Mouse (Mus musculus): ENCODE data around the gene Nanos2. TPM values are rescaled to one million over a fixed set of nuclear protein-coding genes. Genes with fewer than 3 reads are reported as not detected.
A peak's percentile ranks its signal among the peaks of the same experiment; 100 is the strongest.

Nanos2 gene
- total RNA-seq (2021) = not detected
- long read RNA-seq, experiment 1 = 0 reads
- long read RNA-seq, experiment 2 = 0 reads

DNA sequence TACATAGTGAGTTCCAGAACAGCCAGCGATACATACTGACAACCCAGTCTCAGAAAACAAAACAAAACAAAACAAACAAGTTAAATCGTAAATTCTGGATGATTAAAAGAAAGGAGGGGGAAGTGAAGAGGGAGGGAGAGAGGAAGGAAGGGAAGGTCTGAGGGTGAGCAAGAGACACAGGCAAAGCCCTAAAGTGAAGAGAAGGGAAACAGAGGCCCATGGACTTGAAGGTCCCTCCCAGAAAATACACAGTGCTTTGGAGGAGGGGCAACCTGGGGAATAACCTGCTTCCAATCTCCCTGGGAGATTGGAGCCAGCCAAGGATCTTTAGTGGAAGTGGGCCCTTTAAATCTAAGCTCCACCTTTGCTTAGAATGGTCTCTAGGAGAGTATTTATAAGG, at the start of gene Nanos2:
Gene Nanos2, plus strand, starts transcription at position 301 of the 400 bp plus-strand sequence.
- intact Hi-C loops (cut with DNase I; ENCODE audit: low total_unique reads) = loop anchor here (10.0 kb wide), 1 partner anchor 72 kb away; the partner anchor contains the start of gene Ccdc61
- no peak for DNase-seq

GRCm38 (mm10) chr7:18942376-18942775, 44.8 kb upstream of the Nanos2 start:
- intact Hi-C loops (cut with DNase I; ENCODE audit: low total_unique reads) = no loop called here
- DNase-seq = no peak

GRCm38 (mm10) chr7:18942815-18943214, 44.4 kb upstream of the Nanos2 start:
- DNase-seq = no peak
- intact Hi-C loops (cut with DNase I; ENCODE audit: low total_unique reads) = no loop called here

- intact Hi-C loops (cut with DNase I; ENCODE audit: low total_unique reads) = no loop called here
- DNase-seq = no peak
Measured at GRCm38 (mm10) chr7:18948151-18948550, 39.0 kb upstream of the Nanos2 start.

DNA sequence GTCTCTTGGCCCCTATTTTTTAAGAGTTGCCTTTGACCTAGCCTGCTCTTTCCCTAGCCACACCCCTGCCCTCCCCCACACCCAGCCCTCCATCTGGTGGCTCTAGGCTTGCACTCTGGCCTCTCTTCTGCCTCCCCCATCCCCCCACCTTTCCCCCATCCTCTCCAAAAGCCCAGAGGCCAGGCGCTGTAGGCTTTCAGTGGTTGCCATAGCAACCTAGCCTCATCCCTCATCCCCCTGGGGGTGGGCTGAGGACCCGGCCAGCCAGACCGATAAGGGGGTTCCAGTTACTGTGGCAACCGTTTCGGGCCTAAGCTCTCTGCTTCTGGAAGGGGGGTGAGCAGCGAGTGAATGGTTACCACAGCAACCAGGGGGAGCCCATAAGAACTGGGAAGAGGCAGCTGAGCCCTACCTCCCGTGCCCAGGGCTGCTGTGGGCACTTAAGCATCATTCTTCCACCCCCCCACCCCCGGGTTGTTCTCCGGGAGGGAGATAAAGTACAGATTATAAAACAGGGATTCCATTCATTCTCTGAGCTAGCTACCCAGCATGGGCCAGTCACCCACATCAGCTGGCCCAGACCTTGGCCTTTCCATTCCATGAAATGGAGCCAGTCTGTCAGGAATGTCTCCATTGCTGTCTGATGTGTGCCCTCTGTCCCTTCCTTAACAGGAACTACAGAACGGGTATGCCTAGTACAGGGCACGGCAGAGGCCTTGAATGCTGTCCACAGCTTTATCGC, 37.2 kb upstream of the Nanos2 start:
- intact Hi-C loops (cut with DNase I; ENCODE audit: low total_unique reads) = no loop called here
- no peak for DNase-seq

DNA sequence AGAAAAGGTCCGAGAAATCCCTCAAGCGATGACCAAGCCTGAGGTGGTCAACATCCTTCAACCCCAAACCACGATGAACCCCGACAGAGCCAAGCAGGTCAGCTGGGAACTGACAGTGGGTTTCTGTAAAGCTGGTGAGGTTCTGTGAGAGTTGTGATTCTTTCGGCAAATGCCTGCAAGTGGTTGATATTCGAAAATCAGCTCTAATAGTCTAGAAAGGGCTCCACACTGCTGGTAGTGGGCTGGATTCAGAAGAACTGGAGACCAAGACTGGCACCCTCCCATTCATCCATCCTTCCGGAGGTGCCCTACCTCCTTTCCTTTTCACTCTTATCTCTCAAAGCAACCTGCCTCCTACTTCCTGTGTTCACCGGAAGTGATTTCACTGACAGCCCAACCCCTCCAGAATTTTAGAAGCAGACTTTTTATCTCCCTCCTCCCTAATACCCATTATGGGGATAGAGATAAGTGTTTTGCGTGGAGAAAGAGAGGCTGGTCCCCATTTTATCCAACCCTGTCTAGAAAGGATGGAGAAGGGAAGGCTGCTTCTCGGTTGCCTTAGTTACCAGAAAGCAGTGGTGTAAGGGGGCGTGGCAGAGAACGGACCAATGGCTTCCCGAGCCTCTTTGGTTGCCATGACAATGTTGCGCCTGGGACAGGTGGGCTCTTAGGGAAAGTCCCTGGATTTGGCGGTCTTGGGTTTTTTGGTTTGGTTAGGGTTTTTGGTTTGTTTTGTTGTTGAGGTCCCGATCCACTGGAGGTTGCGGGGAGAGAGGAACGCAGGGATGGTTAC, 36.5 kb upstream of the Nanos2 start:
- no peak for DNase-seq
- intact Hi-C loops (cut with DNase I; ENCODE audit: low total_unique reads) = no loop called here

GRCm38 (mm10) chr7:18951397-18951796, 35.8 kb upstream of the Nanos2 start:
- DNase-seq = peak; percentile 35
- intact Hi-C loops (cut with DNase I; ENCODE audit: low total_unique reads) = no loop called here

DNA sequence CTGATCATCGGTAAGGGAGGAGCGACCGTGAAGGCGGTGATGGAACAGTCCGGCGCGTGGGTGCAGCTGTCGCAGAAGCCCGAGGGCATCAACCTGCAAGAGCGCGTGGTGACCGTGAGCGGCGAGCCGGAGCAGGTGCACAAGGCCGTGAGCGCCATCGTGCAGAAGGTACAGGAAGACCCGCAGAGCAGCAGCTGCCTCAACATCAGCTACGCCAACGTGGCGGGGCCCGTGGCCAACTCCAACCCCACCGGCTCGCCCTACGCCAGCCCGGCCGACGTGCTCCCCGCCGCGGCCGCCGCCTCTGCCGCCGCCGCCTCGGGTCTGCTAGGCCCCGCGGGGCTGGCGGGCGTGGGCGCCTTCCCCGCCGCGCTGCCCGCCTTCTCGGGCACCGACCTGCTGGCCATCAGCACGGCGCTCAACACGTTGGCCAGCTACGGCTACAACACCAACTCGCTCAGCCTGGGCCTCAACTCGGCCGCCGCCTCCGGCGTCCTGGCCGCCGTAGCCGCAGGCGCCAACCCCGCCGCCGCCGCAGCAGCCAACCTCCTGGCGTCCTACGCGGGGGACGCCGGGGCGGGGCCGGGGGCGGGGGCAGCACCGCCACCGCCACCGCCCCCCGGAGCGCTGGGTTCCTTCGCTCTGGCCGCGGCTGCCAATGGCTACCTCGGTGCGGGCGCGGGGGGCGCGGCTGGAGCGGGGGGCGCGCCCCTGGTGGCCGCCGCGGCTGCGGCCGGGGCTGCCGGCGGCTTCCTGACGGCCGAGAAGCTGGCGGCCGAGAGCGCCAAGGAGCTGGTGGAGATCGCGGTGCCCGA, 29.4 kb upstream of the Nanos2 start:
- intact Hi-C loops (cut with DNase I; ENCODE audit: low total_unique reads) = no loop called here
- peak; percentile 53 for DNase-seq

DNA sequence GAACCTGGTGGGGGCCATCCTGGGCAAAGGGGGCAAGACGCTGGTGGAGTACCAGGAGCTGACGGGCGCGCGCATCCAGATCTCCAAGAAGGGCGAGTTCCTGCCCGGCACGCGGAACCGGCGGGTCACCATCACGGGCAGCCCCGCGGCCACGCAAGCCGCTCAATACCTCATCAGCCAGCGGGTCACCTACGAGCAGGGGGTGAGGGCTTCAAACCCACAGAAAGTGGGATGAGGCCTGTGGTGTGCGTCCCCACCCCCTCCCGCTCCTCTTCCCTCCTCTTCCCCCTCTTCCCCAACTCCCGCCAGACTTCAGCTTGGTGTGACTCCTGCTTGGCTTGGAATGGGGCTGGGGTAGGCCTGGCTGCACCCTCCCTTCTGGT, 28.8 kb upstream of the Nanos2 start:
- intact Hi-C loops (cut with DNase I; ENCODE audit: low total_unique reads) = no loop called here
- DNase-seq = no peak

GRCm38 (mm10) chr7:18959446-18959845, 27.8 kb upstream of the Nanos2 start:
- DNase-seq = no peak
- intact Hi-C loops (cut with DNase I; ENCODE audit: low total_unique reads) = no loop called here

DNA sequence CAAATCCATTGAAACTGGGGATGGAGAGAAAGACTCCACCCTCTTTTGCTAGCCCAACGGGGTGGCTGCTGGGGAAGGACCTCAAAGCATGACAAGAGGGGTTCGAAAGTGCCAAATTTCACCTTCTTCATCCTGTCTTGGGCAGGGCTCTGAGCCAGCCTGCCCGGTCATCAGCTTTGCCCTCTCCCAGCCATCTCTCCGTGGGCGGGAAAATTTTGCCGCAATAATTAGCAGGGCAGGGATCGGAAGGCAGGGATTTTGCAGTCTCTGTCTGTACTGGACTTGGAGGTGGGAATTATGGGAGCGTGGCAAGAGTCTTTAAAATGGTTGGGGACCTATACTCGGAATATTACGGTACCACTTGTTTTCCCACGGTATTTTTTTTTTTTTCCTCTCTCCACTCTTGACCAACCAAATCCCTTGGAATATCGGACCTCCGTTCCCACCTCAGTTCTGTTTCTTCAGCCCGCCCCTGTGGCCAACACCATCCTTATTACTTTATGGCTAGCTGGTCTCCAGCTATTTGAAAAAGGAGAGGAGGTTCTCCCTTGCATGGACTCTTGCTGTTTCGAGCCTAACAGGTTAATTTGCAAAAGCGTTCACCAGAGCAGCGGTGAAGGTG, 24.9 kb upstream of the Nanos2 start:
- no peak for DNase-seq
- intact Hi-C loops (cut with DNase I; ENCODE audit: low total_unique reads) = no loop called here

GRCm38 (mm10) chr7:18962795-18963194, 24.4 kb upstream of the Nanos2 start:
- no peak for DNase-seq
- intact Hi-C loops (cut with DNase I; ENCODE audit: low total_unique reads) = no loop called here

GRCm38 (mm10) chr7:18963294-18963843, 23.8 kb upstream of the Nanos2 start:
- intact Hi-C loops (cut with DNase I; ENCODE audit: low total_unique reads) = no loop called here

DNA sequence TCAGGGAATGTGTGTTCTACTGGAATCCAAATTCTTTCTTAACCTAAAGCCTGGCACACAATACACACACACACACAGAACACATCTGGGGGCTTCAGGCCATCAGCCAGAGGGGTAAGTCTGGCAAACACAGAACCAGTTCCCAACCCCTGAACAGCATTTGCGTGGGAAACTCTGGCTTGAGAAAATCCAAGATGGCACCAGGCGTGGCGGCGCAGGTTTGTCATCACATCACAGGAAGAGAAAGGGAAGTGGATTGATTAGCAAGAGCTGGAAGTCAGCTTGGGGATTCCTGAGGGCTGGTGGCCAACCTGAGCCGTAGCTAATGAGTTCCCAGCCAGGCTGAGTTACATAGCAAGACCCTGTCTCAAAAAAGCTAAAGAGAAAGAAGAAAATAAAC, 21.9 kb upstream of the Nanos2 start:
- intact Hi-C loops (cut with DNase I; ENCODE audit: low total_unique reads) = no loop called here

More at GRCm38 (mm10) chr7:18963294-18963843, 23.8 kb upstream of the Nanos2 start:
- DNase-seq = no peak

GRCm38 (mm10) chr7:18967603-18968002, 19.6 kb upstream of the Nanos2 start:
- no peak for DNase-seq
- intact Hi-C loops (cut with DNase I; ENCODE audit: low total_unique reads) = no loop called here

More for the DNA sequence above, 21.9 kb upstream of the Nanos2 start:
- no peak for DNase-seq

DNA sequence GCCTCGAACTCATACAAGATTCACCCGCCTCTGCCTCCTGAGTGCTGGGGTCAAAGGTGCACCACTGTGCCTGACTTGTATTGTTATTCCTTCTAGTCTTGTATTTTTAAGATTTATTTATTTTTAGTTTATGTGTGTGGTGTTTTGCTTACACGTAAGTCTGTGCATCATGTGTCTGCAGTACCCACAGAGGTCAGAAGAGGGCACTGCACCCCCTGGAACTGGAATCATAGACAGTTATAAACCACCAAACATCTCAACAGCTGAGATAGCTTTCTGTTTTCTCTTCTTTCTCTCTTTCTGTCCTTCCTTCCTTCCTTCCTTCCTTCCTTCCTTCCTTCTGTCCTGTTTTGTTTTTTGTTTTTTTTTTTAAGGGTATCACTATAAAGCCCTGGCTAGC, 16.2 kb upstream of the Nanos2 start:
- DNase-seq = no peak
- intact Hi-C loops (cut with DNase I; ENCODE audit: low total_unique reads) = no loop called here

DNA sequence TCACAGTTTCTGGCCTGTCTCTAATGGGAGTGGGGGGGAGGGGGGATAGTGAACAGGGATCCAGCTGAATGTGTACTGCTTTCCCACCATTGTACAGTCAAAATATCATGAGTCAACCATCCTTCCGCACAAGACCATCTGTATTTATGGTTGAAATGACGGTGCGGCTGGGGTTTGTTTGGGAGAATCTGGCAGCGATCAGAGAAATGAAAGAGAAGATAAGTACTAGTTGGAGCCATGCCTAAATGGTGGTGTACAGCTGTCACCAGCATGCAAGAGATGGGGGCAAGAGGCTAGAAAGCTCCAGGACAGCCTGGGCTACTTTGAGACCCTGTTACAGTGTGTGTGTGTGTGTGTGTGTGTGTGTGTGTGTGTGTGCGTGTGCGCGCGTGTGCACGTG, 8.8 kb upstream of the Nanos2 start:
- no peak for DNase-seq
- intact Hi-C loops (cut with DNase I; ENCODE audit: low total_unique reads) = no loop called here

- intact Hi-C loops (cut with DNase I; ENCODE audit: low total_unique reads) = loop anchor here (10.0 kb wide), 1 partner anchor 72 kb away; the partner anchor contains the start of gene Ccdc61
- DNase-seq = no peak
Measured at GRCm38 (mm10) chr7:18986503-18986902, 697 bp upstream of the Nanos2 start.

DNA sequence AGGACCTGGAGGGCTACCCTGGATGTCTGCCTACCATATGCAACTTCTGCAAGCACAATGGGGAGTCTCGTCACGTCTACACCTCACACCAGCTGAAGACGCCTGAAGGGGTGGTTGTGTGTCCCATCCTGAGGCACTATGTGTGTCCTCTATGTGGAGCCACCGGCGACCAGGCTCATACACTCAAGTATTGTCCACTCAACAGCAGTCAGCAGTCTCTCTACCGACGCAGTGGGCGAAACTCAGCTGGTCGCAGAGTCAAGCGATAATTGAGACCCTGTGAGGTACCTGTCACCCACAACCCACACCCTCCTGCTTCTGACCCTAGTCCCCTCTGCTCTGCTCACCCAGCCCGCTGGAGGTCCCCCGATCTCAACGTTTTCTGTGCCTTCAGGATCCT, 547 bp downstream of the Nanos2 start:
- DNase-seq = no peak

More for the DNA sequence above, 547 bp downstream of the Nanos2 start:
- intact Hi-C loops (cut with DNase I; ENCODE audit: low total_unique reads) = loop anchor here (10.0 kb wide), 1 partner anchor 73 kb away; the partner anchor contains the start of gene Ccdc61

Data from gastrocnemius, postnatal 14 days (tissue).